Mouse (Mus musculus): ENCODE measurements around the gene Esf1.
A peak's percentile ranks its signal among the peaks of the same experiment; 100 is the strongest.
"Not testable (repeated sequence)": the region's sequence is repeated elsewhere in the genome, so short reads cannot be mapped to it uniquely, and the experiment has no call there.

Esf1 gene

DNA sequence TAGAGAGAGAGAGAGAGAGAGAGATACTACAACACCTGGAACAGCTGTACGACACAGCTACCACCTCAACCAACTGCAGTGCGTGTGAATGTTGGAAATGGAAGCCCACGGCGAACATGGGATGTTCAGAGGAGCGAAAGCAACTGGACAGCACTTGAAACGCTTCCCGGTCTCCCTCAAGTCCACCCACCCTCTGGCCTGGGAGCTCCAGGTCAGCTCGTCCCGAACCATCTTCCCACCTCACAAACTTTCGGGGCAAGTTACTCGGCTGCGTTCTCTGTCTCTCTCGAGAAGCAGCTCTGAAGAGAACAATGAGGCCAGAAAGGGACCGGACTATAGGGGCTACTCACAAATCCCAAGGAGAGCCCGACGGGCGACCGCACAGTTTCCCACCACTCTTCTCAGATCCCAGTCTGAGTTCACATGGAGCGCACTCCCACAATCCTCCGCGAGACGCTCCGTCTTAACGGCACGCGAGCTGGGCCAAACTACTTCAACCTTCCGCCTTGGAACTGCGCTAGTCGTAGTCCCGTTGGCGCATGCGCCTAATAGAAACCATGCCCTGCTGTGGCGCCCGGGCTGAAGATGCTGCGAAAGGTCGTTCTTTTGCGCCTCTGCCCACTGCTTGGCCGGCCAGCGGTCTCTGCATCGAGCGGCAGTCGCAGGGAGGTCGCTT is at the start of gene Esf1, which contains the start of gene Ndufaf5:
Gene Esf1, minus strand, starts transcription at position 438 of the 676 bp plus-strand sequence.
Gene Ndufaf5, plus strand, starts transcription at position 523 of the 676 bp plus-strand sequence.
- DNase-seq = peak; percentile 98

DNA sequence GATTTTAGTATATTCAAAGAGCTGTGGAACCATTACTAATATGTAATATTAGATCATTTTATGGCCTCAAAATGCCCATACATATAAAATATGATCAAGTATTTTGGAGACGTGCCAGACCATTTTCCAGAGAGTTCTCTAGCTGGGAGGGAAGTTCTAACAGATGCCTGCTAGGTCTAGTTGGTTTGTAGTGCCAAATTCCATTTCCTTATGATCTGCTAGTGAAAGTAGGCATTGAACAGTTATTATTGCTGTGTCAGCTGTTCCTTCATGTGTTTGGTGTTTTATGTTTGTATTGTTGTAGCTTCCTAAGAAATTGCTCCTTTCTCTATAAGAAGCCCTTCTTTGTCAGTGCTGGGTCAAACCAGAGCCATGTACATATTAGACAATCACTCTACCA is 45.6 kb upstream of the Esf1 start:
- no peak for DNase-seq

DNA sequence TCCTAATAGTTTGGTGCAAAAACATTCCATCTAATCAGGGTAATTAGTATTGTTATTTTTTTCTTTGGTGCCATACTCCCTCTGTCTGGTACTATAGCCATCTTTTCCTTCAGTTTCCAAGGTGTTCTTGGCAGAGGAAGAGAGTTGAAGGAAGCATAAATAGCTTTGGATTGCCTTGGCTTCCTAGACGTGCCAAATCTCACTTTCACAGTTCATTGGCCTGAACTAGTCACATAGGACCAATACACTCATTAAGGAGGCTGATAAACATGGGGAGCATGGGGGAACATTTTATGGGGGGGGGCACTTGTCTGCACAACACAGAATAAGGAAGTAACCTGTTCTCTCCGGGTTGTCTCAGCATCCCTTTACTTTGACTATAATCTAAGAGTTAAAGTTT is 45.1 kb upstream of the Esf1 start:
- no peak for DNase-seq

DNA sequence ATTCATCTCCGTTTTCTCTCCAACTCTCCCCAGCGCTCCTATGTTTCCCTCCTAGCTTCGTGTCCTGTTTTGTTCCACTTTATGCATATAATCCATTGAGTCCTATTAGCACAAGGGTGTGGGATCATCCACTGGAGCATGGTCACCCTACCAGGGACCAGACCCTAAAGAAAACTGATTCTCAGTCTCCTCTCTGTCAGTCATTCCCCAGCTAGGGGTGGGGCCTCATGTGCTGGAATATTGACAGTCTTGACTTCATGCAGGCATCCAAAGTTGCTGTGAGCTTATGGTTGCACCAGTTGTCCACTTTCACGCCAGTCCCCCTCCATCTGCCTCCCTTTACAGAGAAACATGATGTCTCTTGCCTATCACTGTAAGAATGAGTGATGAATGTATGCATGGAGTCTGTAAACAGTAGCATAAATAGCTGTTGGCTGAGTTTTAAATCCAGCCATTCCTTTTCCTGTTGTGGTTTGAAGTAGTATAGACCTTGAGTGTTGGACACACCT is 44.2 kb upstream of the Esf1 start:
- DNase-seq = no peak

DNA sequence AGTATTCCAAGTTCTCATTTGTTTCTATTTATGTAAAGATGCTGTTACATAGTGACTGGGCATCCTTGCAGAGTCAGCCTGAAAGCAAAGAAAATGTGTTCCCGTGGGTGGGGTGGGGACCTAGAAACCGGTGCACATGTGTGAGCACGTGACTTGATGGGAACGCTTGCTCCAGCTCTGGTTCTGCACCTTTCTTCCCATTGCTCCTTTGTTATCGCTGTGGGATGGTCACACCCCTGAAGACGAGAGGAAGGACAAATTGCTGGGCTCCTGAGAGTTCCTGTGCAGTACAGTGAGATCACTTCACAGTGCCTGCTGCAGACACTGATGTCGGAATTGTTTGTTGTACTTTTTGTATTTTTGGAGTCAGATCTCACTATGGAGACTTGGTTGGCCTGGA is 33.4 kb upstream of the Esf1 start:
- DNase-seq = no peak

DNA sequence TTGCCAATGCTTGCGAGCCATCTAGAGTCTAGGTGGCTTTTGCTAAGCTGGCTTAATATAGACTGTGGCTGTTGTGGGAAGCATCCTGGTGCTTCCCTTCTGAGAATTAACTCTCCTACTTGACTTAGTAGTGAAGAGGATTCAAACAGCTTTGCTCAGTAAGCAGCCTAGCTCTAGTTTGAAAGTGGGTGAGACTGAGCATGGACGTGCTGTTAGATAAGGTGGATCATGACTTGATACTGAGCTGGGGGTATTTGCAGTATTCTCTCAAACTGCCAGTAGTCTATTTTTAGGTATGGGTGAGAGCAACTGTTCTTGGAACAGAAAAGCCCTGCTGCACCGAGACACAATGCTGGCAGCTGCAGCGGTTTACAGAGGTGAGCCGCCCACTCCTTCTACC is 32.2 kb upstream of the Esf1 start:
- DNase-seq = no peak

DNA sequence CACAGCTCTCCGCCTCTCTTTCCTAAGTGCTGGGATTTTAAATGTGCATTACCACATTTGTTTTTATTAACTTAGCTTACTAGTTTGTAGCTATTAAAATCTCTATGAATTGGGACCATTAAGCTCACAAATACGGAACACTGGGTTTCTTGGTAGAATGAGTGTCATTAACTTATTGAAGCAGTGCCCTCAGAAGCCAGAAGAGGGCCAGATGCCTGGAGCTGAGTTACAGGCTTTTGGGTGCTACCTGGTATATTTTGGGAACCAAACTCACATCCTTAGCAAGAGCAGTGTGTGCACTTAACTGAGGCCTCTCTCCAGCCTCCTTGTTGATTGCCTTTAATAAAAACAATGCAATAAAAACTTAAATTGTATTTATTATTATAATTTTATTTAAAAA is 30.3 kb upstream of the Esf1 start:
- no peak for DNase-seq

DNA sequence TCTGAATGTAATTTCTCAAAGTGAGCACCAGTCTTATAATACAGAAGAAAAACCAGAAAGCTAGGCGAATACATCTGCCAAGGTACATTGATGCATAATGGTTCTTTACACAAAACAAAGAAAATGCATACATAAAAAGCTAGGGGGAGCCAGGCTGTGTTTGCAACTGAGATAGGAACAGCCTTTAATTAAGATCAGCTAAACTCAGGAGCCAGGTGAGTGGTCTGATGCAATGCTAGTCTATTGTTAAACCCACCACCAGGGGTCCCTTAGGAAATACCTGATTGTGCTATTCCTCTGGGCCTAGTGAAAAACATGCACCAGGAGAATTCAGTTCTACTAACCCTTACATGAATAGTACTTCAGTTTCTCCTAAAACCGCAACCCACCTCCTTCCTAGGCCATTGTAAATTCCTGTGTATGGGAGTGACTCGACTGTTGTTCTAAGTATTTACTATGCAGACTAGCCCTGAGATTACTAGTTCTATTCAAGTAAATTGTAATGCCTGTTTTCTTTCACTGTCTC is 15.4 kb upstream of the Esf1 start:
- not testable (repeated sequence) for DNase-seq

DNA sequence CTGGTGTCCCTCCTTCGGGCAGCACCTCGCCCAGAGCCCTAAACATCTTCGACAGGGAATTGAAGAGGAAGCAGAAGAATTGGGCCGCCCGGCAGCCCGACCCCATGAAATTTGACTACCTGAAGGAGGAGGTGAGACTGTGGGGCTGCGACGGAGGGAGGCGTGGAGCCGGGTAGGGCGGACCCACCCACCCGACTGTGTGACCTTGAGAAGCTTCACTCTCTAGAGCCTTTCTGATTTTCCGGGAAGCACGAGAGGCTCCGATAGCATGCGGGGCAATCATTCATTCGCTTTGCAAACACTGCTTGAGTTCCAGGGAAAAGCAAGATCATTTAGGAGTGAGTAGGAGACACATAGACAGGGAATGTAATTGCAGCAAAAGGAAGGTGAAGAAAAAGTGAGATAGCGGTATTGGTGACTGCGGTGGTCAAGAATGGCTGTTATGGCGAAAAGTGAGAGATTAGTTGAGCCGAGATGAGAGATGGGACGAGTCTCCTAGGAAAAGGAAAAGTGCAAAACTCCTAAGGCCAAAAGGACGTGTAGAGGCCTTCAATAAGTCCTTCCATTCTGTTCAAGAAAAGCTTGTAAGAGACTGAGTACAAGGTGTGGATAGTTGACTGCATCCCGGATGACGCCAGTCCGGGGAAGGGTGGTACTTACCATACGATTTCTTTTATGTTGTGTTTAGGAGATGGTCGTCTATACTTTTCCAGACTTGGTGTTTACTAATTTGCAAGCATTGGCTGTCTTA is 614 bp upstream of the Esf1 start:
- DNase-seq = no peak

DNA sequence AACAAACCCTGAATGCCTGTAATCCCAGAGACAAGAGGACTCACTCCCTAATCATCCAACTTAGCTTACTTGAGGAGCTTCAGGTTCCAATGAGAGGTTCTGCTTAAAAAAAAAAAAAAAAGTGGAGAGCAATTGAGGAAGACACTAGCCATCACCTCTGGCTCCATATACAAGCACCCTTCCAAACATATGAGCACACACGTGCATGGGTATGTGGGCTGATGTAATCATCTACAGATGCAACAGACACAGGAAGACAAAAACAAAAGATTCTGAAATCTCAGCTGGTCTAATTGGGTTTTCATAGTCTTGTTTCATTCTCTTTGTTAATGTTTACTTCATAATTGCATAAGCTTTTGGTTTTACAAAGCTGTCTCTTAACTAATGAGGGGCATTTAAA is 1.3 kb downstream of the Esf1 start:
- no peak for DNase-seq

DNA sequence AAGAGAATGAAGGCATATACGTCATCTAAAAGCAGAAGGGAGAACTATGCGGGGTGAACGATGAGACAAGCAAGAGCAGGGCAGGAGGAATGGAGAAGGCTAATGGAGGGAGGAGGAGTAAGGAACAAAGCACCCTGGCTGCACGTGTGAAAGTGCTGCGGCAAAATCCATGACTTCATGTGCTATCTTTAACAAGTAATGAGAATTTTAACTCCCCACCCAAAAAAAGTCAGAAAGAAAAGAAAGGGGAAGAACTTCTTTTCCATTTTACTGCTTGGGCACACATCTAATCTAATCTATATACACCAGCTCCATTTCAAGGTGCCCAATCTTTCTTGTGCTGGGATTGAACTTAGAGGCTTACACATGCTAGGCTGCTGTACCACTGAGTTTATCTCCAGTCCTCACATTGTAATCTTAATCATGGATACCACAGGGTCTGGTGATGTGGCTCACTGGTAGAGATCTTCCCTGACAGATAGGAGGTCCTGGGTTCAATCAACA is 7.0 kb downstream of the Esf1 start:
- no peak for DNase-seq

DNA sequence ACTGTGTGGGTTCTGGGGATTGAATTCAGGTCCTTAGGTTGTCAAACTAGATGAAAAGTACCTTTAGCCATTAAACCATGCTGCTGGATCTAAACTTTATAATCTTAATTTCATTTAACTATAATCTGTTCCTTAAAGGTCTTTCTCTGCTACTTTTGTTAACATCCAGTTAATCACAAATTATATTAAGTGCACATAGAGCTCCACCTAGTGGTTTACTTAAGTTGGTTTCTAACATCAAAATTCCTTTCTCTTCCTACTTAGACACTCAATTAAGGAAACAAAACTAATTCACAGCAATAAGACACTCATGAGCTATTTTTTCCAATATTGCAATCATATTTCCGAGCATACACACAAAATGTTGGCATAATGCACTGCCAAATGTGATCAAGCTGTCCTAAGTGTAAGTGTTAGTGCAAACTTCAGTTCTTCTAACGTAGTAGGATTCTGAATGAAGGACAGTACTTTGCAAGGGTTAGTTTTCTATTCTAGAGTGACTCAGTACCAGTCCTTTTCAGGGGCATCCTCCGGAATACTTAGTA is 11.1 kb downstream of the Esf1 start:
- DNase-seq = no peak

DNA sequence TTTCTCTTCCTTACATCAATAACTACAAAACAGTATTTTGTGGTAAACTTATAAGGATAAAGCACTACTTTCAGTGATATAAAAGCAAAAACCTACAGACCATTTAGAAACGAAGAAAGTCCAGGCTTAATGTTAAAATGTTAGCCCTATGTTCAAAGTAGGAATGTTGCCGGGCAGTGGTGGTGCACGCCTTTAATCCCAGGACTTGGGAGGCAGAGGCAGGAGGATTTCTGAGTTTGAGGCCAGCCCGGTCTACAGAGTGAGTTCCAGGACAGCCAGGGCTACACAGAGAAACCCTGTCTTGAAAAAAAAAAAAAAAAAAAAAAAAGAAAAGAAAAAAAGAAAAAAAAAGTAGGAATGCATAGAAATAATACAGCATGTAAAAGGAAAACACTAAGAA is 18.6 kb downstream of the Esf1 start, which contains the start of gene Gm17374:
Gene Gm17374, plus strand, starts transcription at position 301 of the 400 bp plus-strand sequence.
- not testable (repeated sequence) for DNase-seq

DNA sequence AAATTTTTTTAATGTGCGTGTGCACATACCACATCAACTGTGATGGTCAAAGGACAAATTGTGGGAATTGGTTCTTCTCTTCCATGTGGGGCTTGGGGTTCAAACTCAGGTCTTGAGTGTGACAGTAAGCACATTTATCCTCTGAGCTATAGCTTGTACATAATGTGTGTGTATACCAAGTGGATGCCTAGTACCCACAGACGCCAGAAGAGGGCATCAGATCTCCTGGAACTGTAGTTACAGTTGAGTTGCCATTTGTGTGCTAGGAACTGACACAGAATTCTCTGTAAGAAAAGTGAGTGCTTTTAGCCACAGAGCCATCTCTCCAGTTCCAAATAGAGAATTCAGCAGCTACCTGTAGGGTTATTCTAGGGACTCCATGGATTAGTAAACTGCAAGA is 44.8 kb downstream of the Esf1 start:
- no peak for DNase-seq

DNA sequence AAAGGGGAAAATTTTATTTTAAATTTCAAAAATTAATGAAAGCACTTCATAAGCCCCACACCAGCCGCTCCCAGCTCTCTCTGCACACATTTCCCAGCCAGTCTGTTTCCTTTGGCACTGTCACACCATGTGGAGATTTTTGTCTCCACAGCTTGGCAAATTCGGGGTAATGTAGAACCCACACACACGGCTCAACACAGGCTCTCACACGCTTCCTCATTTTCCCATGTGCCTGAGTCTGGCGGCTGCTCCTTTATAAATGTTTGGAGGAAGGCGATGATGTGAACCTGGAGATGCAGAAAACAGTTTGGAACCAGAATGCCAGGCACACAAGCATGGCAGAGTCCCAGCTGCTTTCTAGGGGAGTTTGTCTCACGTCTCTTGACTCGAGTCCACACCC is 56.5 kb downstream of the Esf1 start:
- no peak for DNase-seq

DNA sequence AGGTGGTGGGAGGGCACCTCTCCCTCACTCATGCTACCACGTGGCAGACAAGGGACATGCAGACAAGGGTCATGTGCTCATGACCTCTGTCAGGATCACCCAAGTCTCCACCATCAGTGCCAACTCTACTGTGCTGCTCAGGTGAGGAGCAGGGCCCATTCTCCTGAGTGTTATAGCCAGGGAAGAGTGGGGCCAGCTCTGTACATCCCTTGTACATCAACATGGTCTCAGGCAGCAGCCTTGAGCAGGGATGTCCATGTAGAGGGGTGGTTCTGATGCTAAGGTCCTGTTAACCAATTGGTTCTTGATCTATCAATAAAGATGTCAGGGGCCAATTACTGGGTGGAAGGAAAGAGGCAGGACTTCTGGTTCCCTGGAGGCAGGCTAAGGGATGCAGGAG is 61.4 kb downstream of the Esf1 start:
- no peak for DNase-seq

DNA sequence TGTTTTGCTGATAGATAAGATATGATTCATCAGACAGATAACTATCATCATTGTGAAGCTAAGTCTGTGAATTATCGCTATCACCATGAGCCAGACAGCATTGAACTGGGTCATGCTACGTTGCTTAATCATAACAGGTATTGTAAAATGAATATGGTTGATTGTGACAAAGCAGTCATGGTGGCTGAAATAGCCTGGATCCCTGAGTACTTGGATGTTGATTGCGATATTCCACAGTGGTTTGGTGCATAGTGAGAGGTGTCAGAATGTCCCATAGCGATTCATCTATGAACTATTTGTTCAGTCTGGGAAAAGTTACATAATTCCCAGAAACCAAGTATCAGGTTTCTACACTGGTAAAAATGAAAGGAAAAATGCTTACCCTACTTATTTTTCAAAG is 62.7 kb downstream of the Esf1 start:
- DNase-seq = no peak

DNA sequence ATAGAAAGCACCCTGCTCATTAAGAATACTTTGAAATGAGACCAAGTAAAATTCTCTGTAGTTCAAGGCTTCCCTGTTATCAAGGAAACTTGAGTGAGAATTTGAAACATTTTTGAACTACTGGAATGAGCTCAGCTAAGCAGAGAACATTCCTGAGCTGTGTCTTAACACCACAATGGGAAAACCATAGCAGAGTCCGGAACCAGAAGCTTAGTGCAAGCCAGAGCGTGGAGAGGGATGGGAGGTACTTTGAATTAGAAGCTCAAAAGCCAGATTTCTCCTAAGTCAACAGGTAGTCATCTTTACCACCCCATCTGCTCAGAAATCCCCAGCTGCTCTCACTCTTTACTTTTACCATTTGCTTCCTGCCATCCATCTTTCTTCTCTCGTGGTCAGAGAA is 65.4 kb downstream of the Esf1 start:
- no peak for DNase-seq

DNA sequence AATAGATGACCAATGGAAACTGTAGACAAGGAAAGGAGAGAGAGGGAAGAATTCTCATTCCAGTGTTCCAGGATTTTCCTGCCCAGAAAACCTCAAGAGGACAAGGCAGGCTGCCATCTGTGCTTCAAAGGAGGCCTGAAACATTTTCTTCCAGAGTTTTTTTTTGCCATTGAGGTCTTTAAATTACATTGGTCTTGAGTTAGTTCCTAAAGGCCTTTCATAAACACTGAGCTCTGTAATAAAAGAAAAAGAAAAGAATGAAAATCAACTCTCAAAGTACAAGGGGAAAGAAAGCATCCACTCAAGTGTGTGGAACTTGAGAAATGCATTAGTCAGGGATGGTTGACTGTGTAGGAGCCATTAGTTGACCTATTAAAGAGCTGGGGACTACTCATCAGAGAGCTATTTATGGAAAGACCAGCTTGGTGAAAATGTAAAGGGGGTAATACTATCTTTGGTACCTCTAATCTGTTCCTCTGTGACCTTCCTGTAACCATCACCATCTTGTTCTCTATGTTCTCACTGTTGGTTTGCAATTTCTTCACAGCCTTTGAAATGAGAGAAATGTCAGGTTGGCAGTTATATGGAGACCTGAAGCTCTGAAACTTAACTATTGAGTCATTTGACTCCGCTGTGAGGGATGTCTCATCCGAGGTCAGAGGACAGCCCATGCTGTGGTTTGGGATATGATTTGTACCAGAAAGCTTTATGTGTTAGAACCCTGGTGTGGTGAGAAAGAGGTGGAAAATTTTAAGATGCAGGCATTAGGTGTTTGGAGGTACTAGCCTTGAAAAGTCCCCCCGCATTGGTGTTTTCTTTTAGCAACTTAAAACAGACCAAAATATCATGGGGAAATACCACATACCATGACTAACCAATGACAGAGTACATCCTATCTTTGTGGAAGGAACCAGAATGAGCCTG is 69.6 kb downstream of the Esf1 start:
- DNase-seq = no peak

DNA sequence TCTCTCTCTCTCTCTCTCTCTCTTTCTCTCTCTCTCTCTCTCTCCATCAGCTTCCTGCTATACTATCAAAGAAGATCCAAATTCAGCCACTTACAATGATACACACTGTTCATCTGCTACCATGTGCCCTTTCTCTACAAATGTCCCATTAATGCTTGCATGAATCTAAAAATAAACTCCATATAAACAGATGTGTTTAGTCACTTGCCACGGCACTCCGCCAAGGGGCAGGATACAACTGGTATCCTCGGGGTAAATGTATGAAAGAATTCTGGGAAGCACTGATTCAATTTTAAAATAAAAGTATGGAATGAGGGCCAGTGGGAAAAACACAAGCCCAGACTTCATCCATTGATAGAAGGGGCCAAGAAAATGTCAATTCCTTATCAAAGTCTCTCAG is 70.4 kb downstream of the Esf1 start:
- no peak for DNase-seq

DNA sequence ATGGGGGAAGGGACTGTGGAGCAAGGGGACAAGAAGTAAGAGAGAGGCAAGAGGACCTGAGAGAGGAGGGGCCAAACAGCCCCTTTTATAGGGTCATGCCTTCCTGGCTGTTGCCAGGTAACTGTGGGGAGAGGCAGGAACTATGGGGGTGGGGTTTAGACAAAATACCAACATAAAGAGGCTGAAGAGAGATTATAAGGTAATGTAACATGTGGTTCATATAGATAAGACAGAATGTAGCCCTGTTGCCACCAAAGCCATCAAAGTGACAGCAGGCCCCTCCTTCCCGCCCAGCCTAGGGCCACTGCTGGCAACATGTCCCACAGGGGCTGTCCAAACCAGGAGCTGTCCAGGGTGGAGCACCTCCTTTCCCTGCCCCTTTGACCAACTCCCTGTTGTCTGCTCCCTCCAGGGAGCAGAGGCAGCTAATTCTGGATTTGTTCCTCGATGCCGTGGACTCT is 73.2 kb downstream of the Esf1 start:
- no peak for DNase-seq

DNA sequence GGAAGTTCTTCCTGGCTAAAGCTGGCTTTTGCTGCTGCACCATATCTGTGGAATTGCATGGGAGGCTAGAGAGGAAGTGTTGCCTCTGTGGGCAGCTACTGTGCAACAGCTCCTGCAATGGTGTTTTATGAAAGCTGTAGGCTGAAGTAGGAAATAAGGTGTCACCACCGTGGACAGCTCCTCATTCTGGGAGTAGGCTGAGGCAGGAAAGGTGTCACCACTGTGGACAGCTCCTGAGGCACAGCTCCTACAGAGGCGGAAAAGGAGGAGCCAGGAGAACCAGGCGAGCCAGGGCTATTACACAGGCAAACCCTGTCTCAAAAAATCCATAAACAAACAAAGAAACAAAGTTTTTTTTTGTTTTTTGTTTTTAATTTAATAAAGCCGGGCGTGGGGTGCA is 74.3 kb downstream of the Esf1 start:
- no peak for DNase-seq
